Mouse (Mus musculus): ENCODE results near the gene Heatr6.

DNA sequence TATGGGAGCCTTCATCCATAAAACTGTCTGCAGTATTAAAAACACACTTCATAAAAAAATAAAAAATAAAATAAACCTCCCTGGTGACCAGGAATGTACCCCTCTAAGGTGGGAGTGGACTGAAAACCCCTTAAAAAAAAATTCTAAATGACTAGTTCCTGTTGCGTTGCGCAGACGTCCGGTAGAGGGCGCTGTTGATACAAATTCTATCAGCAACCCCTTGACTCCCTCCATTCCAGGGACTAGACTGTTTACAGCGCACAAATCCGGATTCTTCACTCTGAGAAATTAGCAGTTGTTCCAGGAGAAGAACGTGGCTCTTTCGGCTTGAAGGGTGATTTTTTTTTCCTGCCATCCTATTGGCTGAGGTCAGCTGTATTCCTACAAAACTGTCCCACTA, 62.1 kb downstream of the Heatr6 start:
- TF ChIP-seq CTCF (IDR thresholded peaks at IDR 0.05; ENCODE audit: insufficient read depth, low read depth, low read length) (no peak), POLR2A (IDR thresholded peaks at IDR 0.05; ENCODE audit: insufficient read depth, low read depth, low read length) (no peak)

Data from olfactory bulb, adult 2 months (tissue).